Mouse (Mus musculus): Measurements from ENCODE around the gene Auts2. TPM values are rescaled to one million over a fixed set of nuclear protein-coding genes. Genes with fewer than 3 reads are reported as not detected.
A peak's percentile ranks its signal among the peaks of the same experiment; 100 is the strongest.

The Auts2 gene
- polyA plus RNA-seq, 1 experiment from 2014 or later, result 76.2 TPM

DNA sequence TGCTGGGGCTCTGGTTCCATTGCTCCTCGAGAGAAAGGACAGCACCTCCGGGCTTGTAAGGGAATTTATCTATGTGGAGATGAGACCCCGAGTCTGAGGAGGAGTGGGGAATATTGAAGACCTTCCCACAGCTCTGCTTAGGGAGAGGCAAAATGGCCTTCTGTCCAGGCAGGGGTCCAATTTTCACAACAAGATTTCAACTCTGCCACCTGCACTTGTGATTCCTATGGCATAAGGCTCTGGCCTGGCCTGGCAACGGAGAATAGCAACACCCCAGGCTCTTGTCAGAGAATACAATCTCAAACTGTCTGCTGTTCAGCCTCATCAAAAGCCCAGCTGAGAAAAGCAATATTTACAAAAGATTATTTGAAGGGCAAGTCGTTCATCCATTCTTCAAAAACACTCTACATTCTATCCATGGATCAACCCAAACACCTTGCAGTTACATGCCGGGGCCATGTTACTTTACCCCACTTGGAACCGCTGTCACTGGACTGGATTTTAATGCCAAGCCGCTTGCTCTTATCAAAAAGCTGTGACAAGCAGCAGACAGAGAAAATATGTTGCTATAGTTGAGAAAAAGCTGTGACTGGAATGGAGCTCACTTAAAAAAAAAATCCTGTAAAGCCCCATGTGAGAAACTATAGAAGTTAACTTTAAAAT lies 856.1 kb downstream of the Auts2 start:
- Histone ChIP-seq H3K4me2 (no peak overlapping the region), H3K27ac (replicated peaks) (no peak overlapping the region), H3K4me3 (no peak overlapping the region), H3K4me1 (replicated peaks) (0 out of 2 replicates have a peak, but pooled peaks cover 4% of the 10 kb centered on the region), H3K9me3 (no peaks in the 10 kb centered on the region), H3K9ac (no peak overlapping the region), H3K36me3 (no peaks in the 10 kb centered on the region), H3K27me3 (no peaks in the 10 kb centered on the region)
- no peak for ATAC-seq (ENCODE audit: low FRiP score, low read depth)
- WGBS, result 68% methylated on average over 8 of the region's 8 CpGs

DNA sequence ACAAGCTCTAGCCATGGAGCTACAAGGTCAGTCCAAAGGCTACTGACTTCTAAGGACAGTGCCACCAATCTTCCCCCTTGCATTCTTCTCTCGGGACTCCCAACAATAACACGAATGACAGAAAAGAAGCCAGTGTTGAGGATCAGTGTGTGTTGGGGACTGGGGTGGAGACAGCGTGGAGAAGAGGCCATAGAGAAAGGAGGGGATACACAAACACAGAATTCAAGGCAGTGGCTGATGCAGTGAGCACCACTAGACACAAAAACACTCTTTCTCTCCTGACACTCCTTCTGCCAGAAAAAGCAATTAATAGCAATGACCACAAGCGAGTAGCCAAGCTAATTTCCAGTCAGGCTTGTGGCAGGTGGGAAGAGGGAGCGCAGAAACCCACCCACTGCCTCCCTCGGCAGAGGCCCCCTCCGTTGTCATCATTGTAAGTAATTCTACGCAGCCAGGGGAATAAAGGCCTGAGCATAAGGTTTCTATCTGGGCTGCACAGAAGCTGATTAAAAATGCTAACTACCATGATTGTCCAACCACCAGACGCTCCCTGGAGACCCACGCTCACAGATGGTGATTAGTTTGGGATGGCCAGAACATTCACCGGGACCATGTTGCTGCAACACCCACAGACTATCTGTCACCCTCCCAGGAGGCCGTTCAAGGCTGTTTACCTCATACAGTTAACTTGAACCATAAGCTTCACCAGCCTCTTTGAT lies 862.9 kb downstream of the Auts2 start:
- Histone ChIP-seq H3K4me1 (replicated peaks) (peaks cover 18% of the 10 kb centered on the region), H3K9ac (no peak overlapping the region), H3K27ac (replicated peaks) (peak overlapping the region; percentile 70), H3K9me3 (no peaks in the 10 kb centered on the region), H3K27me3 (no peaks in the 10 kb centered on the region), H3K4me3 (no peak overlapping the region), H3K36me3 (no peaks in the 10 kb centered on the region), H3K4me2 (no peak overlapping the region)
- WGBS, result 21% methylated on average over 12 of the region's 12 CpGs
- peak; percentile 63; the same call in 1 of the 2 replicates for ATAC-seq (ENCODE audit: low FRiP score, low read depth)

DNA sequence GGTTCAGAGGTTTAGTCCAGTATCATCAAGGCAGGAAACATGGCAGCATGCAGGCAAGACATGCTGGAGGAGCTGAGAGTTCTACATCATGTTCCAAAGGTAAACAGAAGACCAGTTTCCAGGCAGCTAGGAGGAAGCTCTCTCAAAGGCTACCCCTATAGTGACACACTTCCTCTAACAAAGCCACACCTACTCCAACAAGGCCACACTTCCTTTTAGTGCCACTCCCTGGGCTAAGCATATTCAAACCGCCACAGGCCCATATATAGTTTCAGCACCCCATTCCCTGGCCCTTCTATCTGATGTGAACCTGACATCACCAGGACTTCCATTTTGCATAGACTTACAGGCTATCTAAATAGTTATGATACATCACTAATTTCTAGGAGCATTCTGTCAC lies 863.6 kb downstream of the Auts2 start:
- Histone ChIP-seq H3K9ac (no peak overlapping the region), H3K36me3 (no peaks in the 10 kb centered on the region), H3K4me2 (no peak overlapping the region), H3K4me3 (no peak overlapping the region), H3K27me3 (no peaks in the 10 kb centered on the region), H3K4me1 (replicated peaks) (peaks cover 18% of the 10 kb centered on the region), H3K27ac (replicated peaks) (no peak overlapping the region), H3K9me3 (no peaks in the 10 kb centered on the region)
- WGBS, result 96% methylated on average over 1 of the region's 1 CpGs
- no peak for ATAC-seq (ENCODE audit: low FRiP score, low read depth)

DNA sequence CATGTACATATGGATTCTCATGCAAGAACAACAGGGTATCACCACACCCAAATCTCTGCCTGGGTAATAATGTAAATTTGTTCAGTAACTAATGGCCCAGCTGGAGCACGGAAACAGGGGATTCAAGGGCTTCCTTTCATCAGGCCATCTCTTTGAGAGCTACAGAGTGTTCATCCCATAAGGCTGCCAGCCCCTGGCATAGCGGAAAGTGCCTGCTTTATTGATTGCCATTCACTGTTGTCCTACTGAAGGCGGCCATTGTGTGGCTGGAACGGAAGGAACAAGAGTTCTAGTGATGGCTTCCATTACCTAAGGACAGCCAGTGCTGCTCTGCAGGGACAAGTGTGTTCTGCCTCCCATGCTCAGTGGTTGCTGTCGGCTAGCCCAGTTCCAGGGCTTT lies 865.6 kb downstream of the Auts2 start:
- 70% methylated on average over 5 of the region's 5 CpGs for WGBS
- Histone ChIP-seq H3K9me3 (no peaks in the 10 kb centered on the region), H3K4me1 (replicated peaks) (peaks cover 18% of the 10 kb centered on the region), H3K27ac (replicated peaks) (no peak overlapping the region), H3K36me3 (no peaks in the 10 kb centered on the region), H3K4me2 (no peak overlapping the region), H3K4me3 (no peak overlapping the region), H3K27me3 (no peaks in the 10 kb centered on the region), H3K9ac (no peak overlapping the region)
- ATAC-seq (ENCODE audit: low FRiP score, low read depth), result peak; percentile 53; the same call in 1 of the 2 replicates

DNA sequence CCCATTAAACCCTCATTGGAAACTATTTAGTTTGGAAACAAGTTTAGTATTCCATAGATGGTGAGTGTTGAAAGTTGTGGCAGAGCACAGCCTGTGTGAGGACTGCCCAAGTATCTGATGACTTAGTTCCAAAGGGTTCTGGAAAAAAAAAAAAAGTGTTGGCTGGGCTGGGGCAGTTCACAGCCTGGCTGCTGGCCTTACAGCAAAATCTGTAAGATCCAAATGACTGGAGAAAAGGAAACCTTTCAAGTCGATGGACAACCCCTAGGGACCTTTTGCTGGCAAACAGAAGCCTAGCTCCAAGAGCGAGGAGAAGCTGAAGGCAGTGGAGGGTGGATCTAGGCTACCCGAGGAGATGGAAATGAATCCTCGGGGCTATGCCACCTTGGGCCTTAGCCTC lies 869.4 kb downstream of the Auts2 start:
- no peak overlapping the region for H3K4me3 ChIP-seq
- no peaks in the 10 kb centered on the region for H3K9me3 ChIP-seq
- WGBS, result 74% methylated on average over 4 of the region's 4 CpGs
- no peaks in the 10 kb centered on the region for H3K36me3 ChIP-seq
- H3K27ac ChIP-seq (replicated peaks), result no peak overlapping the region
- no peaks in the 10 kb centered on the region for H3K27me3 ChIP-seq
- H3K9ac ChIP-seq, result no peak overlapping the region
- H3K4me1 ChIP-seq (replicated peaks), result no peaks in the 10 kb centered on the region; the same call in 1 of the 2 replicates
- ATAC-seq (ENCODE audit: low FRiP score, low read depth), result no peak
- no peak overlapping the region for H3K4me2 ChIP-seq

DNA sequence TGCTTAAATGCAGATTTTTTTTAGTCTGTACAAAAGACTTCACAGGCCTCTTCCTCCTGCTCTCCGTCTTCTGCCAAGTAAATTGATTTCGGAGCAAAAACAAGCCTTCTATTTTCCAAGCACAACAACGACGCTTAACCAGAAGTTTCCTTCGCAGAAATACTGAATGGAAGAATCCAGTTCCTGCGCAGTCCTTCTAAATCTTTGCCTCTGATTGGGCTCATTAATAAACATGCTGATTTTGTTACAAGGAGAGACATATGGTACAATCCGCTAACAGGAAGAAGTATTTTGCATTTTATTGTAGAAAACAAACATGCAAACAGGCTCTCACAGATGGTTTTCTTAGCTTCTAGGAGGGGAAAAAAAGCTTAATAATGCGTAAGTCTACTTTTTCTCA lies 878.1 kb downstream of the Auts2 start:
- Histone ChIP-seq H3K27ac (replicated peaks) (no peak overlapping the region), H3K9ac (no peak overlapping the region), H3K4me2 (no peak overlapping the region), H3K36me3 (no peaks in the 10 kb centered on the region), H3K9me3 (no peaks in the 10 kb centered on the region), H3K27me3 (no peaks in the 10 kb centered on the region), H3K4me3 (no peak overlapping the region), H3K4me1 (replicated peaks) (peaks cover 10% of the 10 kb centered on the region)
- WGBS, result 46% methylated on average over 8 of the region's 8 CpGs
- no peak for ATAC-seq (ENCODE audit: low FRiP score, low read depth)

DNA sequence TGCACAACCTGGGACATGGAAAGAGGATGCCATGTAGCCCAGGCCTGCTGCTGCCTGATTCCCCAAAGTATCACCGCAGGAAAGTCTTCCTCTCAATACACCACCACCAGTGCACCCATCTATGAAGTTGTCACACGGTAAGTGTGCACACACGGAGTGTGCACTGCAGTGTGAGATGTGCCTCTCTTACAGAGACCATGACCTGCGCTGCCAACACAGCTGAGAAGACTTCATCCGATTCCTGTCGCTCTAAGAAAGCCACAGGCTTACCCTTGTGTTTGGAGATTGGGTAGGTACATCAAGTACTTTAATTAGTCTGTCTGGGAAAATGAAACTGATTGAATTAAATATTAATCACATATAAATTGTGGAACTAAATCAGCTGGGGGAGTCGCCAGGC lies 878.5 kb downstream of the Auts2 start:
- WGBS, result 71% methylated on average over 7 of the region's 7 CpGs
- Histone ChIP-seq H3K4me2 (no peak overlapping the region), H3K4me3 (no peak overlapping the region), H3K9ac (no peak overlapping the region), H3K9me3 (no peaks in the 10 kb centered on the region), H3K4me1 (replicated peaks) (peaks cover 10% of the 10 kb centered on the region), H3K27me3 (no peaks in the 10 kb centered on the region), H3K36me3 (no peaks in the 10 kb centered on the region), H3K27ac (replicated peaks) (no peak overlapping the region)
- no peak for ATAC-seq (ENCODE audit: low FRiP score, low read depth)

DNA sequence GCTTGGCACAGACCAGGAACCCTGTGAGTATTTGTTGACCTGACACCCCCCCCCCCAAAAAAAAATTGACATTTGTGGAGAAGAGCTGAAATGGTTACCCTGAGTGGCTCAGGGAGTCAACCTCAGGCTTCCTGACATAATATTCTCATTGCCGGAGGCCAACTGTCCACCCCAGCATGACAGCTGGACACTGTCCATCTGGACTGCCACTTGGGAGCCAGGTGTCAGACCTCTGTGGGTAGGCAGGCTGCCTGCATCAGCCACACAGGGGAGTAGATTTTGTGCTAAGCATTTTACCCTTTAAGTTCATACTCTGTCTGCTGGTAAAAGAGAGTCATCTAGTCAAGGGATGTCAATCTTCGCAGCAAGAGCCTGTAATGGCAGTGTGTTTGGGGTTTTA lies 880.5 kb downstream of the Auts2 start:
- no peak for ATAC-seq (ENCODE audit: low FRiP score, low read depth)
- Histone ChIP-seq H3K36me3 (no peaks in the 10 kb centered on the region), H3K4me2 (no peak overlapping the region), H3K27ac (replicated peaks) (no peak overlapping the region), H3K4me3 (no peak overlapping the region), H3K4me1 (replicated peaks) (peaks cover 20% of the 10 kb centered on the region), H3K9ac (no peak overlapping the region), H3K9me3 (no peaks in the 10 kb centered on the region), H3K27me3 (no peaks in the 10 kb centered on the region)
- WGBS, result 64% methylated on average over 2 of the region's 2 CpGs

DNA sequence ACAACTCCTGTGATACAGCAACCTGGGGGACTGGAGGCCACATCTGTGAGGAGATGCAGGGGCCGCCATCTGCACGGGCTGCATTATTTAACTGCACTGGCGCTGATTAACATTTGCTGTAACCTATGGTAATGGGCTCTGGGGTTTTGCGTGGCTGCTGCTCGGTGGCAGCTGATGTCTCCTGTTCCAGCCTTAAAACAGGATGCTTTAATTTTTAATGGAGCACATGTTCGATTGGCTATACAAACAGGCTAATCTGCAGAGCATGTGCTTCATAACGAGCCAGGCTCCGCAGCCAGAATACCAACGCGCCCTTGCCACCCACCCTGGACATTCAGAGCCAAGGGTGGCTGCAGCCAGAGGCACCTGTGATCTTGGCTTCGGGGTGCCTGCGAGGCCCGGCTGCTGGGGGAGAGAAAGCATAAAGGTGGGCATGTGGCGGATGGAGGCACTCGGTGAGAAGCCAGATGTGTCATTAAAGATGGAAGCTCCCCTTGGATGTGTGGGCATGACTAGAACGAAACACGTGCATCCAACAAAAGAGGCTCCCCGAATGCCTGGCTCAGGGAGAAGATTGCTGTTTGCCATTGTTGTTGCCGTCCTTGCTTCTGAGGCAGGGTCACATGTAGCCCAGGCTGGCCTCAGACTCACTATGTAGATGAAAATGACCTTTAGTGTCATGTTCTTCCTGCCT lies 884.2 kb downstream of the Auts2 start:
- Histone ChIP-seq H3K4me3 (no peak overlapping the region), H3K36me3 (no peaks in the 10 kb centered on the region), H3K4me1 (replicated peaks) (peaks cover 14% of the 10 kb centered on the region), H3K27ac (replicated peaks) (peak overlapping the region; percentile 38; the same call in 1 of the 2 replicates), H3K9ac (no peak overlapping the region), H3K4me2 (no peak overlapping the region), H3K9me3 (no peaks in the 10 kb centered on the region), H3K27me3 (no peaks in the 10 kb centered on the region)
- 41% methylated on average over 19 of the region's 19 CpGs for WGBS
- ATAC-seq (ENCODE audit: low FRiP score, low read depth), result peak; percentile 46; the same call in 1 of the 2 replicates

DNA sequence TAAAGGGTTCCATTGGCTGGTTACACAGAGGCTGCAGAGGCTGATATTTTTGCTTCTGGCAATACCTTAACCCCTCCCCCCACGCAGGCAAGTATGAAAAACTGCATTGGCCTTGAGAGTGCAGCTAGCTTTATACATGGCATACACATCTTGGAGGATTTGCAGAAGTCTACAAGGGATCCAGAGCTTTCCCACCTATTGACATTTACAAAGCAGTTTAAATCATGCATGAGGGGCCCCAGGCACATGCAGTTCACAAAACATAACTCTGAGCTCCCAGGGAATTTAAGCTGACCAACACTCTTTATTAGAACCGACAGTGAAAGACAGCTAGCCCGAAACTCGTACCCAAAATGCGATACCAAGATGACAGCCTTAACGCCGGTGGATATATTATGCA lies 888.9 kb downstream of the Auts2 start:
- no peak overlapping the region for H3K9ac ChIP-seq
- no peaks in the 10 kb centered on the region for H3K36me3 ChIP-seq
- no peak overlapping the region for H3K27ac ChIP-seq (replicated peaks)
- 62% methylated on average over 7 of the region's 7 CpGs for WGBS
- no peaks in the 10 kb centered on the region for H3K9me3 ChIP-seq
- no peak for ATAC-seq (ENCODE audit: low FRiP score, low read depth)
- H3K4me1 ChIP-seq (replicated peaks), result peaks cover 24% of the 10 kb centered on the region
- no peak overlapping the region for H3K4me2 ChIP-seq
- H3K4me3 ChIP-seq, result no peak overlapping the region
- no peaks in the 10 kb centered on the region for H3K27me3 ChIP-seq

DNA sequence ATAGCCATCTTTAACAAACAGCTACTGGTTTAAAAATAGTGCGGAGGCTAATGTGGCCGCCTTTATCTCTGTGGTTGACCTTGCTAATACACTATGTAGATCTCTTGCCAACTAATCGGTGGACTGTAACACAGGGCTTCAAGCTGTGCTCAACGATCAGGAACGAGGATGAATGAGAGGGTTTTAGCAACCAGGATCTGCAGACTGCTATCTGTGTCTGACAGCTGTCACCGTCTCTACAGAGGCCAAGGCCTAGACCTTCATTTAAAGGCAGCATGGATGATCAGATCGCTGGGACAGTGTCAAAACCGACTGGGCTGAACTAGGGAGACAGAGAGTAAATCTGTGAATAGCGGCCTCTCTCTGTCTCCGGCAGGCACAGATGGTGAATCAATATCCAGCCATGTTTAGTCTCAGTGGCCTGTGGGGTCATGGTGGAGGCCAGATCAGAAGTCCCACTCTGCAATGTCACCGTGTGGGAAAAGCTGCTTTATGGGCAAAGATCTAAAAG lies 892.7 kb downstream of the Auts2 start:
- H3K4me2 ChIP-seq, result no peak overlapping the region
- H3K9me3 ChIP-seq, result no peaks in the 10 kb centered on the region
- no peaks in the 10 kb centered on the region for H3K36me3 ChIP-seq
- H3K9ac ChIP-seq, result no peak overlapping the region
- no peak overlapping the region for H3K4me3 ChIP-seq
- ATAC-seq (ENCODE audit: low FRiP score, low read depth), result no peak
- no peak overlapping the region for H3K27ac ChIP-seq (replicated peaks)
- H3K4me1 ChIP-seq (replicated peaks), result peaks cover 43% of the 10 kb centered on the region
- no peaks in the 10 kb centered on the region for H3K27me3 ChIP-seq
- WGBS, result 27% methylated on average over 11 of the region's 11 CpGs

DNA sequence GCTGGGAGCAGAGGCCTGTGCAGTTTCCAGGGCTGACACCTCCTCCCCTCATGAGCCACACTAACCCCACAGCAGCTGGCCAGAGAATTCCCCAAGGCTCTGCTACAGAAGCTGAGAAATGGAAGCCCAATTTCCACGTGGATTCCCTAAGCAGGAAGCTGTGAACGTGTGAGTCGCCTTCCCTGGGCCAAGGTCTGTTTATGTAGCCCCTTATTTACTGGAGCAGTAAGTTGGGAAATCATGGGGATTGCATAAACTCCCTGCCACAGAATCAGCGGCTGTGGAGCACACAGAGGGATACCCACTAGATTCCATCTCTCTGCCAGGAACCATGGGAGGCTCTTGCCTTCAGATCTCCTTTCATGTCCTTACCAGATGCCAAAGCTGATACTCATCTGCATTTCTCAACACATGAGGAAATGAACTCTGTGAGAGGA lies 895.4 kb downstream of the Auts2 start:
- Histone ChIP-seq H3K4me1 (replicated peaks) (peaks cover 64% of the 10 kb centered on the region), H3K27ac (replicated peaks) (0 out of 2 replicates have a peak overlapping the region, but pooled peaks have one; percentile 23)

More for the DNA sequence above, 895.4 kb downstream of the Auts2 start:
- ATAC-seq (ENCODE audit: low FRiP score, low read depth), result no peak
- Histone ChIP-seq H3K4me3 (no peak overlapping the region), H3K9me3 (no peaks in the 10 kb centered on the region), H3K4me2 (no peak overlapping the region), H3K36me3 (no peaks in the 10 kb centered on the region), H3K9ac (no peak overlapping the region), H3K27me3 (no peaks in the 10 kb centered on the region)
- 18% methylated on average over 4 of the region's 4 CpGs for WGBS
